Mouse (Mus musculus): ENCODE data around the gene Nags.

DNA sequence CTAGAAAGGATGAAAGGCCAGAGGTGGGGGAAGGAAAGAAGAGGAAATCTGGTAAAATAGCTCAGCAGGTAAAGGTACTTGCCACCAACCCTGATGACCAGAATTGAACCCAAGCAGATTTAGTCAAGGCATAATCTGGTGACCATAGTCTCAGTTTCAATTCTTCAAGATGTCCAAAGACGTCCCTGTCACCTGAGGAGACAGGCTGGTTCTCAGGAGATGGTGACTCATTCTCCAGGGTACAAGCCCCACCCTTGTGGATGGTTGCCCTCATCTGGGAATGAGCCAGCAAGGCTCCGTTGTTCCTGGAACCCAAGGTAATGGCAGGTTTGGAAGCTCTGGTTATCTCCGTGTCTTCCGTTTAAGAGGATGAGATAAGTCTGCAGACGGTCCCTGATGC lies 33.7 kb upstream of the Nags start:
- TF ChIP-seq GATA1 (IDR thresholded peaks at IDR 0.05; ENCODE audit: low read length) (no peak), TAL1 (IDR thresholded peaks at IDR 0.05; ENCODE audit: low read length) (no peak)

Data from erythroblast, embryonic 14.5 days (primary cell).